ENCODE assay signal across 28 mouse cellular contexts in genomic region chr1:13782633-13783032, GRCm38 (mm10).
"Had no signal": no experiment of that assay in that cellular context is flagged by ENCODE, and none has a peak within 500 bp of the region (broad histone marks: within the 10 kb centered on the region; RNA-seq: fewer than 3 reads in every experiment).

No protein-coding gene starts in this region.

- H3K9me3 ChIP-seq: heart, embryonic 13.5 days; heart, embryonic 15.5 days; hindbrain, embryonic 10.5 days; hindbrain, embryonic 12.5 days; intestine, embryonic 15.5 days; limb, embryonic 12.5 days had no signal

- H3K36me3 ChIP-seq: heart, embryonic 13.5 days; heart, embryonic 15.5 days; hindbrain, embryonic 10.5 days; hindbrain, embryonic 12.5 days; intestine, embryonic 15.5 days; limb, embryonic 12.5 days had no signal

- H3K4me3 ChIP-seq: gastrocnemius, adult 2 months; heart, adult 2 months; heart, embryonic 13.5 days; heart, embryonic 15.5 days; hindbrain, embryonic 10.5 days; hindbrain, embryonic 12.5 days; intestine, embryonic 15.5 days; limb, embryonic 12.5 days had no signal

- H3K9ac ChIP-seq: heart, embryonic 13.5 days; heart, embryonic 15.5 days; hindbrain, embryonic 12.5 days; hindbrain, embryonic 14.5 days; intestine, embryonic 15.5 days; limb, embryonic 12.5 days had no signal

- DNase-seq: gastrocnemius, adult 2 months; gastrocnemius, postnatal 10 days; gastrocnemius, postnatal 25 days; heart, adult 11 months; heart, adult 2 months; heart, postnatal 14 days; heart, postnatal 36 days; kidney, adult 18-20 months; kidney, adult 8-10 months; kidney, postnatal 10 days; kidney, postnatal 25 days; layer of hippocampus, adult 9-11 months; layer of hippocampus, postnatal 36 days; left cerebral cortex, postnatal 4 days; liver had no signal

- H3K4me1 ChIP-seq: heart, embryonic 15.5 days; hindbrain, embryonic 10.5 days; hindbrain, embryonic 12.5 days; intestine, embryonic 15.5 days; limb, embryonic 12.5 days had no signal

- H3K4me2 ChIP-seq: heart, embryonic 11.5 days; heart, embryonic 13.5 days; heart, embryonic 15.5 days; hindbrain, embryonic 12.5 days; hindbrain, embryonic 14.5 days; intestine, embryonic 15.5 days; limb, embryonic 12.5 days; liver, embryonic 11.5 days had no signal

- ATAC-seq: forebrain, embryonic 16.5 days; hindbrain, embryonic 16.5 days; inflammation-experienced regulatory T-cells, adult 6 months; intestine, embryonic 15.5 days; intestine, postnatal 0 days had no signal

- H3K27ac ChIP-seq: gastrocnemius, adult 2 months; heart, adult 2 months; heart, embryonic 13.5 days; heart, embryonic 15.5 days; hindbrain, embryonic 10.5 days; hindbrain, embryonic 12.5 days; hindbrain, embryonic 14.5 days; intestine, embryonic 15.5 days; limb, embryonic 12.5 days had no signal

- H3K27me3 ChIP-seq: heart, embryonic 13.5 days; heart, embryonic 15.5 days; hindbrain, embryonic 12.5 days; intestine, embryonic 15.5 days had no signal
